Mouse (Mus musculus) heart, embryonic 14.5 days (tissue): ENCODE measurements at regions not wholly inside any gene's neighbourhood (a gene's known extent, or its start where the extent isn't known, plus 50 kb on each side); places are given as distances from the start of the nearest gene placed in this dataset.

Experiments used
- ATAC-seq: fragments of 200-750 bp; cut with Nextera tagmentation; 2 replicates; pipeline ENCODE4 v1.8.0; 2017; ENCODE audit warnings: low read depth, moderate TSS enrichment; ENCODE audit not compliant: insufficient number of reproducible peaks, insufficient read depth, low FRiP score
- H3K27ac ChIP-seq, 2 experiments: fragments of 200-500 bp in 1 of 2; fragments of 300-500 bp in 1 of 2; sonication (generic) in 1 of 2; replicated peaks in 1 of 2; 2 replicates each; pipeline ENCODE4 v1.5.1; 2012 to 2014; ENCODE audit warnings: low read depth in 2 of 2, low read length in 2 of 2, control low read depth in 1 of 2, mild to moderate bottlenecking in 1 of 2, mixed read lengths in 1 of 2; ENCODE audit not compliant: control insufficient read depth in 1 of 2, insufficient read depth in 1 of 2
- H3K27me3 ChIP-seq: fragments of 300-500 bp; sonication (generic); 2 replicates; pipeline ENCODE4 v1.6.1; 2014; ENCODE audit warnings: mild to moderate bottlenecking, low read length, control low read depth; ENCODE audit not compliant: control insufficient read depth, insufficient read depth
- H3K36me3 ChIP-seq: fragments of 300-500 bp; sonication (generic); 2 replicates; pipeline ENCODE4 v1.6.1; 2014; ENCODE audit warnings: mild to moderate bottlenecking, control low read depth, low read length, mixed read lengths; ENCODE audit not compliant: control insufficient read depth, insufficient read depth
- H3K4me1 ChIP-seq, 2 experiments: fragments of 200-500 bp in 1 of 2; fragments of 300-500 bp in 1 of 2; sonication (generic) in 1 of 2; 2 replicates each; pipeline ENCODE4 v1.6.1; 2012 to 2014; ENCODE audit warnings: low read length in 2 of 2, control low read depth in 1 of 2, mixed read lengths in 1 of 2; ENCODE audit not compliant: control insufficient read depth in 2 of 2, insufficient read depth in 2 of 2
- H3K4me2 ChIP-seq: fragments of 300-500 bp; sonication (generic); 2 replicates; pipeline ENCODE4 v1.6.1; 2014; ENCODE audit warnings: mild to moderate bottlenecking, low read length
- H3K4me3 ChIP-seq, 2 experiments: fragments of 200-500 bp in 1 of 2; fragments of 300-500 bp in 1 of 2; sonication (generic) in 1 of 2; 2 replicates each; pipeline ENCODE4 v1.5.1; 2012 to 2014; ENCODE audit warnings: low read length in 2 of 2, mild to moderate bottlenecking in 2 of 2, control low read depth in 1 of 2, low read depth in 1 of 2, moderate library complexity in 1 of 2; ENCODE audit not compliant: control insufficient read depth in 1 of 2, insufficient read depth in 1 of 2
- H3K9ac ChIP-seq: fragments of 300-500 bp; sonication (generic); 2 replicates; pipeline ENCODE4 v1.6.1; 2014; ENCODE audit warnings: mild to moderate bottlenecking, low read length
- H3K9me3 ChIP-seq: fragments of 300-500 bp; sonication (generic); 2 replicates; pipeline ENCODE4 v1.6.1; 2016; ENCODE audit warnings: low read length, control low read depth; ENCODE audit not compliant: control insufficient read depth
- WGBS: fragments of 180-500 bp; shearing (Covaris S2); extraction: QIAGEN DNeasy Blood & Tissue Kit; methylation state at CpG from one replicate; pipeline ENCODE4 v1.1.7; 2014; 5-methylcytosine and 5-hydroxymethylcytosine counted together

- Histone ChIP-seq H3K9ac (no peak overlapping the region), H3K27ac (no peak overlapping the region), H3K9me3 (no peaks in the 10 kb centered on the region), H3K27me3 (no peaks in the 10 kb centered on the region), H3K4me3 (no peak overlapping the region), H3K4me1 (no peaks in the 10 kb centered on the region), H3K36me3 (no peaks in the 10 kb centered on the region), H3K4me2 (no peak overlapping the region)
- ATAC-seq, result no peak
- 58% methylated on average over 5 of the region's 5 CpGs for WGBS
Measured at GRCm38 (mm10) chr7:51722420-51722819, 100.6 kb downstream of the Slc17a6 start.

DNA sequence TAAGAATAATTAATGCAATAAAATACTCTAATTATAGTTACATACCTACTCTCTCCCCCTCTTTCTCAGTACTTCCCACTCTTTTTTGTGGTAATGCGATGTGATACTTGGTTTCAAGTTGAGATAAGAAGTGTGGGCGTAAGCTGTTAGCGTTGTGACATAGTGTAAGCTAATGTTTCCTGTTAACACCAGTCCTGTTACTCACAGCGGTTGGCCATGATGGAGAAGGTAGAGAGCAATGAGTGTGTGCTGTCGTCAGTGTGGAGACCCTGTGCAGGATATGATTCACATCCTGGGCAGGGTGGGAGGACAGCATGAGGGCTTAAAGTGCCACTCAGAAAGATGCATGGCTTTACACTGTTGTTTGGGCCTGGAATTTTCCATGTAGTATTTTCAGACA lies 102.1 kb downstream of the Slc17a6 start:
- no peak for ATAC-seq
- Histone ChIP-seq H3K36me3 (no peaks in the 10 kb centered on the region), H3K4me2 (no peak overlapping the region), H3K27me3 (no peaks in the 10 kb centered on the region), H3K9ac (no peak overlapping the region), H3K4me3 (no peak overlapping the region), H3K27ac (no peak overlapping the region), H3K4me1 (no peaks in the 10 kb centered on the region), H3K9me3 (no peaks in the 10 kb centered on the region)
- WGBS, result 13% methylated on average over 5 of the region's 5 CpGs

DNA sequence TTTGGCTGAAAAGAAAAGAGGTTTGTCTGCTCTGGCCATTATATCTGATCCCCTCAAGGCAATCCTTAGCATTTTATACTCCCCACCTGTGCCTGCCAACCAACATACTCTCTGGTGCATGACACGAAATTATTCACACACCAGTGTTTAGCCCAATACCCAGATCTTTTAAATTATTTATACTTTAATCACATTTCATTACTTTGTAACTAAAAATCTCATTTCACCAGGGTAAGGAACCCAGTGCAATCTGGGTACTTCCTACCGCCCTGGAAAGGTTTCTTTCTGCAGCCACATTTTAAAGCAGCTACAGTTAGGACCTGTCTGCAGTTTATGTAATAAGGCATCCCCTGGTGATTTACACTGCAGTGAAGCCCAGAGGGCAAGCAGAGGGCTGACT lies 114.5 kb downstream of the Slc17a6 start:
- 61% methylated on average over 2 of the region's 2 CpGs for WGBS
- no peaks in the 10 kb centered on the region for H3K4me1 ChIP-seq
- H3K4me2 ChIP-seq, result no peak overlapping the region
- H3K27me3 ChIP-seq, result no peaks in the 10 kb centered on the region
- H3K4me3 ChIP-seq, result no peak overlapping the region
- no peak overlapping the region for H3K9ac ChIP-seq
- H3K36me3 ChIP-seq, result no peaks in the 10 kb centered on the region
- H3K9me3 ChIP-seq, result no peaks in the 10 kb centered on the region
- no peak overlapping the region for H3K27ac ChIP-seq
- ATAC-seq, result no peak

DNA sequence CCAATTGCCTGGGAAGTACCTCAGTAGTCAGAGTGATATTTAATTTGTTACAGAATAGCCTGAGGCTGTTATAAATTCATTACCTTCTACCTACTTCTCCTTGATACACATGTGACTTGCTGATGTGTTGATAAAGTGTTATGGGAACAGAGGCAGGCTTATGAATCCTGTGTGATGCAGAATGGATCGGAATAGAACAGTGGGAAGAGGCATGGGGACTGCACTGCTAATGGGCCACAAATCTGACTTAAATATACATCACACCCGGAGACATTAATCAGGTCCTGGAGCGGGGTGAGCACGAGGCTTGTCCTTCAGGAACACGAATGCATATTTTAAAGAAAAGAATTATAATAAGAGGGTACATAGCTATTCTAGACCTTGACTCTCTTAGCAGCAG lies 117.8 kb downstream of the Slc17a6 start:
- no peak overlapping the region for H3K9ac ChIP-seq
- no peak overlapping the region for H3K4me3 ChIP-seq
- H3K27ac ChIP-seq, result no peak overlapping the region
- no peaks in the 10 kb centered on the region for H3K9me3 ChIP-seq
- H3K4me1 ChIP-seq, result no peaks in the 10 kb centered on the region
- H3K36me3 ChIP-seq, result no peaks in the 10 kb centered on the region
- no peaks in the 10 kb centered on the region for H3K27me3 ChIP-seq
- 75% methylated on average over 5 of the region's 5 CpGs for WGBS
- no peak overlapping the region for H3K4me2 ChIP-seq
- no peak for ATAC-seq

DNA sequence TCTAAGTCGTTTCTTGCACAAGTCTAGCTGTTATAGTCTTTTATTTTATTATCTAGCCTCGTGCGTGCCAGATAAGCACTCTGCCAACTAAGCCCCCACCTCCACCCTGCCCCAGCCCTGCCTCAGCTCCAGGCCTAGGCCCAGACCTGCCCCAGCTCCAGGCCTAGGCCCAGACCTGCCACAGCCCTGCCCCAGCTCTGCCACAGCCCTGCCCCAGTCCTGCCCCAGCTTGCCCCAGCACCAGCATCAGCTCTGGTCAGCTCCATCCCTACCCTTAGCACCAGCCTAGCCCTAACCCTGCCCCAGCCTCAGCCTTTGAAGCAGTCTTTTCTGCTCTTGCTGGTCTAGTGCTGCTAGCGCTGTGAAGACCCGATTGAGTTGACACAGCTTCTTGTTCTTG lies 119.1 kb downstream of the Slc17a6 start:
- Histone ChIP-seq H3K9ac (no peak overlapping the region), H3K27me3 (no peaks in the 10 kb centered on the region), H3K4me2 (no peak overlapping the region), H3K4me3 (no peak overlapping the region), H3K4me1 (no peaks in the 10 kb centered on the region), H3K27ac (no peak overlapping the region), H3K36me3 (no peaks in the 10 kb centered on the region), H3K9me3 (no peaks in the 10 kb centered on the region)
- 60% methylated on average over 5 of the region's 5 CpGs for WGBS
- 0 out of 2 replicates have a peak, but pooled peaks have one; percentile 35 for ATAC-seq

- no peak for ATAC-seq
- H3K4me2 ChIP-seq, result no peak overlapping the region
- no peaks in the 10 kb centered on the region for H3K27me3 ChIP-seq
- H3K27ac ChIP-seq, result no peak overlapping the region
- no peak overlapping the region for H3K4me3 ChIP-seq
- no peaks in the 10 kb centered on the region for H3K36me3 ChIP-seq
- no peak overlapping the region for H3K9ac ChIP-seq
- no peaks in the 10 kb centered on the region for H3K9me3 ChIP-seq
- no peaks in the 10 kb centered on the region for H3K4me1 ChIP-seq
- WGBS, result 65% methylated on average over 2 of the region's 2 CpGs
Measured at GRCm38 (mm10) chr7:51742720-51743119, 119.1 kb upstream of the Gas2 start.

GRCm38 (mm10) chr7:51745598-51745997 lies 116.2 kb upstream of the Gas2 start:
- H3K27ac ChIP-seq, result no peak overlapping the region
- no peak overlapping the region for H3K4me3 ChIP-seq
- no peaks in the 10 kb centered on the region for H3K36me3 ChIP-seq
- no peaks in the 10 kb centered on the region for H3K27me3 ChIP-seq
- no peak overlapping the region for H3K4me2 ChIP-seq
- ATAC-seq, result no peak
- WGBS, result 88% methylated on average over 3 of the region's 3 CpGs
- no peaks in the 10 kb centered on the region for H3K4me1 ChIP-seq
- H3K9me3 ChIP-seq, result no peaks in the 10 kb centered on the region
- H3K9ac ChIP-seq, result no peak overlapping the region

GRCm38 (mm10) chr7:51748633-51749303 lies 113.0 kb upstream of the Gas2 start:
- H3K27me3 ChIP-seq, result no peaks in the 10 kb centered on the region
- H3K4me2 ChIP-seq, result no peak overlapping the region
- H3K9me3 ChIP-seq, result no peaks in the 10 kb centered on the region
- WGBS, result 72% methylated on average over 10 of the region's 10 CpGs
- H3K9ac ChIP-seq, result no peak overlapping the region
- ATAC-seq, result no peak
- no peaks in the 10 kb centered on the region for H3K36me3 ChIP-seq
- H3K4me3 ChIP-seq, result no peak overlapping the region
- no peaks in the 10 kb centered on the region for H3K4me1 ChIP-seq
- no peak overlapping the region for H3K27ac ChIP-seq
